Mouse (Mus musculus): ENCODE measurements around the gene Taok3. TPM values are rescaled to one million over a fixed set of nuclear protein-coding genes. Genes with fewer than 3 reads are reported as not detected.

Taok3 gene
- total and polyA plus RNA-seq, 3 experiments, result 8.3 to 35.0 (median 17.4) TPM

DNA sequence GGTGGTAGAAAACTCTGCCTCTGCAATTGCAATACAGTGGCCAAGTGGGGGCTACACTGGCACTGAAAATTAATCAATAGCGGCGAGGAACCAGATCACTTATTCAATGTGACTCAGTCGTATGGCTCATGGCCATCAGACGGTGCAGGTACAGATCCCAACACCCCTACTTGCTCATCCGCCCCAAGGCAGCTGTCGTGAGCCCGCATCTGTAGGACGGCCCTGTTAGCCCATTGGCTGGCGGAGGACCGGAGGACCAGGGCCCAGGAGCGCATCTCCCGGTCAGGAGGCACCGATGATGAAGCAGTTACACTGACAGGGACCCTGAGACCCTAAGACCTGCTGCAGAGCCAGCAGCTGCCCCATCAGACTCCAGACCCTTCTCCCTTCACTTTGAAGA, 11.2 kb upstream of the Taok3 start:
- in situ Hi-C loops (cut with MboI; ENCODE audit: low pct_ligation_motif_present, low pct_unique_long_range_greater_than_20kb, low sequenced_read_pairs) (no loop called here), dilution Hi-C loops (cut with MboI; ENCODE audit: extremely low pct_ligation_motif_present, extremely low pct_unique_long_range_greater_than_20kb, low sequenced_read_pairs) (no loop called here)
- H3K79me2 ChIP-seq (replicated peaks; ENCODE audit: control insufficient read depth, extremely low read depth, insufficient read depth, poor library complexity, severe bottlenecking), result peaks cover 3% of the 10 kb centered on the region
- no peak overlapping the region for H3K9ac ChIP-seq (ENCODE audit: insufficient read depth, low read depth)
- H3K36me3 ChIP-seq (replicated peaks in 1 of 2; ENCODE audit: control insufficient read depth in 1 of 2, insufficient read depth in 1 of 2, low read length in 1 of 2), result peaks cover 79 to 97% of the 10 kb centered on the region in 2 experiments
- no peak overlapping the region for H3K27ac ChIP-seq (ENCODE audit: insufficient read depth, low read depth)
- no peaks in the 10 kb centered on the region for H3K4me1 ChIP-seq (ENCODE audit: control insufficient read depth in 1 of 2, insufficient read depth in 2 of 2)
- TF ChIP-seq RAD21 (IDR thresholded peaks at IDR 0.05; ENCODE audit: low read depth, low read length) (no peak), MYC (IDR thresholded peaks at IDR 0.05; ENCODE audit: low read depth, low read length) (no peak), EP300 (IDR thresholded peaks at IDR 0.05; ENCODE audit: low read length) (no peak), MAX (IDR thresholded peaks at IDR 0.05; ENCODE audit: low read length) (no peak), CTCF (conservative IDR thresholded peaks at IDR 0.05 in 1 of 2, IDR thresholded peaks at IDR 0.05 in 1 of 2; ENCODE audit: low read depth in 2 of 2, low read length in 2 of 2) (no peak), JUN (IDR thresholded peaks at IDR 0.05; ENCODE audit: insufficient read depth, low read depth, low read length) (no peak), MAZ (IDR thresholded peaks at IDR 0.05; ENCODE audit: low read depth, low read length) (no peak), ELF1 (IDR thresholded peaks at IDR 0.05; ENCODE audit: low read depth, low read length) (no peak), GABPA (IDR thresholded peaks at IDR 0.05; ENCODE audit: insufficient replicate concordance, low read depth, low read length) (no peak), UBTF (IDR thresholded peaks at IDR 0.05; ENCODE audit: low read depth, low read length) (no peak), PAX5 (IDR thresholded peaks at IDR 0.05; ENCODE audit: low read length) (no peak), POLR2A (IDR thresholded peaks at IDR 0.05; ENCODE audit: low read depth, low read length) (no peak), MAFK (IDR thresholded peaks at IDR 0.05; ENCODE audit: insufficient replicate concordance, low read length) (no peak), NELFE (IDR thresholded peaks at IDR 0.05; ENCODE audit: low read depth, low read length) (no peak), ZMIZ1 (IDR thresholded peaks at IDR 0.05; ENCODE audit: low read depth, low read length) (no peak), ZKSCAN1 (IDR thresholded peaks at IDR 0.05; ENCODE audit: borderline replicate concordance, low read depth, low read length) (no peak), CHD1 (IDR thresholded peaks at IDR 0.05; ENCODE audit: low read depth, low read length) (no peak), TBP (conservative IDR thresholded peaks at IDR 0.05; ENCODE audit: low read depth, low read length) (no peak), TCF12 (IDR thresholded peaks at IDR 0.05; ENCODE audit: low read depth, low read length) (no peak), NRF1 (IDR thresholded peaks at IDR 0.05; ENCODE audit: low read depth, low read length) (no peak)
- no peaks in the 10 kb centered on the region for H3K27me3 ChIP-seq (replicated peaks)
- no peak overlapping the region for H3K4me2 ChIP-seq (ENCODE audit: insufficient read depth, low read depth, poor library complexity, severe bottlenecking)
- no peak overlapping the region for H3K4me3 ChIP-seq (replicated peaks in 1 of 3; ENCODE audit: low read depth in 2 of 3, low read length in 2 of 3, poor library complexity in 1 of 3)
- H3K9me3 ChIP-seq (replicated peaks; ENCODE audit: low read length), result no peaks in the 10 kb centered on the region
- no peak for DNase-seq (ENCODE audit: extremely low read depth)

DNA sequence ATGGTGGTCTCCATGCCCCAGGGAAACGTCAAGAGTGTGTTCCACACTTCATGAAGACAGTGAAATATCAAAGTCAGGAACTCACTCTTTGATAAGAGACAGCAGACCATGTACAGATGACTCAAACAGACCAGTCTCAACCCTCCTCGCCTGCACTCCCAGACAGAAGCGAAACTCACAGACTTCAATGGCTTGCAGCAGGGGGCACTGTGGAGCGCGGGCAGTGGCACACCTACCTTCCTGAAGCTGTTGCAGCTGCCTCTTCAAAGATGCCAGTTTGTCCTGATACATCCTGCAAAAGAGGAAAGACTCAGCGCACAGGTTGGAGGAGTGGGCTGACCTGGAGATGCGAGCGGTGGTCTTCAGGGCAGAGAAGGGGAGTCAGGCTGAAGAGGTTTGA, 10.4 kb upstream of the Taok3 start:
- Histone ChIP-seq H3K27ac (ENCODE audit: insufficient read depth, low read depth) (no peak overlapping the region), H3K9me3 (replicated peaks; ENCODE audit: low read length) (no peaks in the 10 kb centered on the region), H3K4me3 (replicated peaks in 1 of 3; ENCODE audit: low read depth in 2 of 3, low read length in 2 of 3, poor library complexity in 1 of 3) (no peak overlapping the region), H3K27me3 (replicated peaks) (no peaks in the 10 kb centered on the region), H3K79me2 (replicated peaks; ENCODE audit: control insufficient read depth, extremely low read depth, insufficient read depth, poor library complexity, severe bottlenecking) (peaks cover 8% of the 10 kb centered on the region), H3K9ac (ENCODE audit: insufficient read depth, low read depth) (no peak overlapping the region), H3K36me3 (replicated peaks in 1 of 2; ENCODE audit: control insufficient read depth in 1 of 2, insufficient read depth in 1 of 2, low read length in 1 of 2) (peaks cover 76 to 90% of the 10 kb centered on the region in 2 experiments), H3K4me2 (ENCODE audit: insufficient read depth, low read depth, poor library complexity, severe bottlenecking) (no peak overlapping the region), H3K4me1 (ENCODE audit: control insufficient read depth in 1 of 2, insufficient read depth in 2 of 2) (peaks cover 0 to 5% of the 10 kb centered on the region in 2 experiments; a peak in 2 of 4 replicates)
- dilution Hi-C loops (cut with MboI; ENCODE audit: extremely low pct_ligation_motif_present, extremely low pct_unique_long_range_greater_than_20kb, low sequenced_read_pairs) (no loop called here), in situ Hi-C loops (cut with MboI; ENCODE audit: low pct_ligation_motif_present, low pct_unique_long_range_greater_than_20kb, low sequenced_read_pairs) (no loop called here)
- DNase-seq (ENCODE audit: extremely low read depth), result no peak
- TF ChIP-seq SMC3 (IDR thresholded peaks at IDR 0.05; ENCODE audit: low read depth, low read length) (peak; percentile 37), RAD21 (IDR thresholded peaks at IDR 0.05; ENCODE audit: low read depth, low read length) (peak; percentile 6; the same call in 1 of the 2 replicates), E2F4 (IDR thresholded peaks at IDR 0.05; ENCODE audit: insufficient replicate concordance, low read depth, low read length) (no peak), JUN (IDR thresholded peaks at IDR 0.05; ENCODE audit: insufficient read depth, low read depth, low read length) (no peak), CTCF (conservative IDR thresholded peaks at IDR 0.05 in 1 of 2, IDR thresholded peaks at IDR 0.05 in 1 of 2; ENCODE audit: low read depth in 2 of 2, low read length in 2 of 2) (peak in 1 of 2 experiments; percentile 56; a peak in 3 of 4 replicates), ZC3H11A (IDR thresholded peaks at IDR 0.05; ENCODE audit: low read depth, low read length) (no peak), UBTF (IDR thresholded peaks at IDR 0.05; ENCODE audit: low read depth, low read length) (no peak), ZNF384 (IDR thresholded peaks at IDR 0.05; ENCODE audit: low read depth, low read length) (no peak), PAX5 (IDR thresholded peaks at IDR 0.05; ENCODE audit: low read length) (no peak), POLR2AphosphoS2 (IDR thresholded peaks at IDR 0.05; ENCODE audit: low read depth, low read length) (no peak), BHLHE40 (IDR thresholded peaks at IDR 0.05; ENCODE audit: low read depth, low read length) (no peak), EP300 (IDR thresholded peaks at IDR 0.05; ENCODE audit: low read length) (no peak), IRF4 (IDR thresholded peaks at IDR 0.05; ENCODE audit: low read depth, low read length) (no peak), ZKSCAN1 (IDR thresholded peaks at IDR 0.05; ENCODE audit: borderline replicate concordance, low read depth, low read length) (no peak), POLR2A (IDR thresholded peaks at IDR 0.05; ENCODE audit: low read depth, low read length) (no peak)
